Mouse (Mus musculus) C2C12 (cell line): ENCODE measurements at regions not wholly inside any gene's neighbourhood (a gene's known extent, or its start where the extent isn't known, plus 50 kb on each side); places are given as distances from the start of the nearest gene placed in this dataset.

ENCODE experiments used
- H3K27me3 ChIP-seq: one replicate; pipeline ENCODE4 v1.6.1; 2011; ENCODE audit not compliant: control insufficient read depth, insufficient read depth, insufficient read length
- H3K36me3 ChIP-seq: one replicate; pipeline ENCODE4 v1.6.1; 2011; ENCODE audit not compliant: control insufficient read depth, insufficient read depth
- H3K4me3 ChIP-seq: one replicate; pipeline ENCODE4 v1.5.1; 2011; ENCODE audit warnings: mild to moderate bottlenecking, control low read depth; ENCODE audit not compliant: poor library complexity, insufficient read depth, severe bottlenecking
- H3K79me2 ChIP-seq: one replicate; pipeline ENCODE4 v1.6.1; 2011; ENCODE audit not compliant: control insufficient read depth, insufficient read depth
- H3K79me3 ChIP-seq: one replicate; pipeline ENCODE4 v1.6.1; 2011; ENCODE audit warnings: low read depth, control low read depth
- H3ac ChIP-seq: one replicate; pipeline ENCODE3; 2011; ENCODE audit warnings: low read depth; ENCODE audit not compliant: control insufficient read depth, insufficient read length
- CEBPB ChIP-seq: IDR thresholded peaks from one replicate; pipeline ENCODE4 v1.6.1; 2011; ENCODE audit warnings: low read depth, mild to moderate bottlenecking, control low read depth, moderate library complexity
- CTCF ChIP-seq: IDR thresholded peaks from one replicate; pipeline ENCODE4 v1.5.1; 2011; ENCODE audit not compliant: control insufficient read depth, insufficient read depth, insufficient read length
- FOSL1 ChIP-seq: IDR thresholded peaks from one replicate; pipeline ENCODE4 v1.8.0; 2011; ENCODE audit warnings: mild to moderate bottlenecking, low read length; ENCODE audit not compliant: poor library complexity, insufficient read depth, severe bottlenecking
- MAX ChIP-seq: IDR thresholded peaks from one replicate; pipeline ENCODE4 v1.6.1; 2011; ENCODE audit warnings: mild to moderate bottlenecking, control low read depth
- MYOD1 ChIP-seq: IDR thresholded peaks from one replicate; pipeline ENCODE4 v1.6.1; 2011; ENCODE audit warnings: low read depth; ENCODE audit not compliant: control insufficient read depth, insufficient read length
- MYOG ChIP-seq: IDR thresholded peaks from one replicate; pipeline ENCODE4 v1.6.1; 2011; ENCODE audit not compliant: control insufficient read depth, insufficient read length; ENCODE audit errors: extremely low read depth
- USF1 ChIP-seq: IDR thresholded peaks from one replicate; pipeline ENCODE4 v1.6.1; 2011; ENCODE audit warnings: low read depth, mild to moderate bottlenecking, control low read depth, moderate library complexity

GRCm38 (mm10) chr4:9136188-9136569 lies 897.3 kb upstream of the Car8 start:
- Histone ChIP-seq H3K79me2 (no peaks in the 10 kb centered on the region), H3ac (peak overlapping the region; percentile 2), H3K27me3 (no peaks in the 10 kb centered on the region), H3K36me3 (no peaks in the 10 kb centered on the region), H3K79me3 (no peaks in the 10 kb centered on the region), H3K4me3 (no peak overlapping the region)
- TF ChIP-seq MYOD1, result no peak

- no peaks in the 10 kb centered on the region for H3K79me2 ChIP-seq
- H3K36me3 ChIP-seq, result no peaks in the 10 kb centered on the region
- no peaks in the 10 kb centered on the region for H3K27me3 ChIP-seq
- no peak overlapping the region for H3K4me3 ChIP-seq
- H3ac ChIP-seq, result no peak overlapping the region
- H3K79me3 ChIP-seq, result no peaks in the 10 kb centered on the region
- TF ChIP-seq MAX (no peak), CTCF (peak; percentile 85)
Observed at GRCm38 (mm10) chr4:9135481-9136187, 896.8 kb upstream of the Car8 start.

GRCm38 (mm10) chr4:9133695-9134094 lies 894.9 kb upstream of the Car8 start:
- Histone ChIP-seq H3ac (no peak overlapping the region), H3K79me2 (no peaks in the 10 kb centered on the region), H3K27me3 (no peaks in the 10 kb centered on the region), H3K79me3 (no peaks in the 10 kb centered on the region), H3K36me3 (no peaks in the 10 kb centered on the region), H3K4me3 (no peak overlapping the region)
- TF ChIP-seq MYOG (no peak), USF1 (no peak), FOSL1 (no peak), MAX (no peak)

DNA sequence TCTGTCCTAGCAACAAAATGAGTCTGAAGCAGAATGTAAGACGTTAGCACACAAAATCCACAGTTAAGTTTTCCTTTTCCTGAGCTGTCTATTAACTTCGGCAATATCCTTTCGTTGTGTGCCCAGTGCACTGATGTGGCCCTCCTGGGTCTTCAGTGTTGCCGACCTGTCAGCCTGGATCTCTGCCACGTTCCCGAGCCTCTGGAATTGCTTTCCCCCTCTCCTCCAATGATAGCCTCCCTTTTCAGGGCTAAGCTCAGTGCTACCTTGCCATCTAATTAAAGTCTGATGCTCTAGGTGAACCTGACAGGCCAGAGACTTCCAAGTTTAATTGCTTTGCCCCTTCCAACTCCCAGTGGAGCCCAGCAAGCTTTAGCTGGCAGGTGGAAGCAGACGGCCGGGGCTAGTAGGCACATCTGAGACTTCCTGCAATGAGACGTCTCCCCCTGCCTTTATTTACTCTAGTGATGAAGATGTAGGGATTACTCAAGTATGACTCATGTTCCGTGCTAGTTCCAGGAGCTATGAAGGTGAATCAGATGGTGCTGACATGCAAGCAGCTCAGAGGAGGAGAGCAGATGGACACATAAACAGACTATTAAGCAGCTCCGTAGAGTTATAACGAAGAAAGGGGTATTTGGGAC lies 894.3 kb upstream of the Car8 start:
- H3K36me3 ChIP-seq, result no peaks in the 10 kb centered on the region
- H3K79me2 ChIP-seq, result no peaks in the 10 kb centered on the region
- H3K79me3 ChIP-seq, result no peaks in the 10 kb centered on the region
- no peak for TF ChIP-seq MYOD1
- TF ChIP-seq USF1, result no peak
- TF ChIP-seq MAX, result no peak
- no peaks in the 10 kb centered on the region for H3K27me3 ChIP-seq
- no peak overlapping the region for H3K4me3 ChIP-seq
- no peak overlapping the region for H3ac ChIP-seq

DNA sequence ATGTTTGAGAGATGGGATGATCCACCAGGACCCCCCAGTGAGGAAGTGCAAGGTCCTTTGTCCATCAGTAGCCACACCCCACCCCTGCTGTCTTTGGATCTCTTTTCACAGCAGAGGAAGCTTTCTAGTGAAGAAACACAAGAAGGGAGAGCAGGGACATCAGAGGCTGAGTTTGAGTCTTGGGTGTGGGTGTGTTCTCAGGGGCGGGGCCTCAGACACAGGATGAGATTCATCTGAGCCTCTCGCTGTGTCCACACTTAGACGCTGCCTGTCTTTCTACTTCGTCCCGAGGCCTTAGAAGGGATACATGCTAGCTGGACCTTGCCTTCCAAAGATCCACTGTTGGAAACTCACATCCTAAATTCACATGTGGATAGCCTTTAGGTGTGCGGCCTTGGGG lies 893.5 kb upstream of the Car8 start:
- Histone ChIP-seq H3K36me3 (no peaks in the 10 kb centered on the region), H3K4me3 (no peak overlapping the region), H3K79me3 (no peaks in the 10 kb centered on the region), H3K79me2 (no peaks in the 10 kb centered on the region), H3K27me3 (no peaks in the 10 kb centered on the region), H3ac (no peak overlapping the region)
- TF ChIP-seq CEBPB (no peak), MYOG (no peak), CTCF (no peak), MAX (no peak), FOSL1 (no peak), USF1 (no peak), MYOD1 (no peak)

GRCm38 (mm10) chr4:9131610-9132009 lies 892.8 kb upstream of the Car8 start:
- Histone ChIP-seq H3K36me3 (no peaks in the 10 kb centered on the region), H3ac (no peak overlapping the region), H3K4me3 (no peak overlapping the region), H3K79me2 (no peaks in the 10 kb centered on the region), H3K79me3 (no peaks in the 10 kb centered on the region), H3K27me3 (no peaks in the 10 kb centered on the region)
- no peak for TF ChIP-seq MAX
- no peak for TF ChIP-seq CEBPB
- no peak for TF ChIP-seq CTCF
- no peak for TF ChIP-seq MYOG
- no peak for TF ChIP-seq FOSL1
- TF ChIP-seq MYOD1, result no peak
- TF ChIP-seq USF1, result no peak
